7 mouse cellular contexts compared by ENCODE assay signal in genomic region chr2:165778927-165779326, GRCm38 (mm10).
DNase-seq lines count a peak whose midpoint lies in the region; ATAC-seq lines count a peak whose summit lies in the region.

No protein-coding gene starts in this region.

- peaks cover 19% of the 10 kb centered on the region for H3K4me1 ChIP-seq in midbrain, embryonic 10.5 days

- 28% methylated on average over 6 of the region's 6 CpGs for WGBS in midbrain, embryonic 10.5 days

- H3K36me3 ChIP-seq in midbrain, embryonic 10.5 days: peaks cover 25% of the 10 kb centered on the region

- no peak overlapping the region for H3K4me3 ChIP-seq in midbrain, embryonic 10.5 days

- H3K27ac ChIP-seq in midbrain, embryonic 10.5 days (replicated peaks): peak overlapping the region; percentile 1; the same call in 1 of the 2 replicates

- peak; percentile 90 for DNase-seq in cerebellum, postnatal 14 days
- DNase-seq in frontal cortex, postnatal 14 days (ENCODE audit: low spot score in 2 of 2): peak; percentile 77 to 79
- peak; percentile 73 for DNase-seq in hindlimb bud, embryonic 11.5 days (ENCODE audit: extremely low spot score, low read depth, low spot score)
- DNase-seq in left cerebral cortex, adult 18-20 months (ENCODE audit: low spot score in 2 of 2): peak; percentile 76 to 81
- peak; percentile 81 for DNase-seq in midbrain, embryonic 10.5 days (ENCODE audit: low spot score)
- peak; percentile 69 for DNase-seq in right cerebral cortex, postnatal 25 days

- H3K9me3 ChIP-seq in midbrain, embryonic 10.5 days (replicated peaks): no peaks in the 10 kb centered on the region

- H3K27me3 ChIP-seq in midbrain, embryonic 10.5 days (ENCODE audit: low read depth, poor library complexity, severe bottlenecking): no peaks in the 10 kb centered on the region

- ATAC-seq in activated CD4-positive, CD25-positive, alpha-beta regulatory T cell, adult 4 months: peak; percentile 52
